Mouse (Mus musculus) hindbrain, embryonic 10.5 days (tissue): ENCODE measurements at regions not wholly inside any gene's neighbourhood (a gene's known extent, or its start where the extent isn't known, plus 50 kb on each side); places are given as distances from the start of the nearest gene placed in this dataset.

Experiments
- DNase-seq: peaks from one replicate; pipeline ENCODE4 v3.0.0-alpha.2; 2017; ENCODE audit warnings: low spot score
- H3K27ac ChIP-seq: fragments of 300-500 bp; sonication (generic); 2 replicates; pipeline ENCODE4 v1.5.1; 2016; ENCODE audit warnings: mild to moderate bottlenecking, moderate library complexity
- H3K27me3 ChIP-seq: fragments of 300-500 bp; sonication (generic); 2 replicates; pipeline ENCODE4 v1.6.1; 2016; ENCODE audit warnings: mild to moderate bottlenecking; ENCODE audit not compliant: poor library complexity, insufficient read depth, severe bottlenecking
- H3K36me3 ChIP-seq: fragments of 300-500 bp; sonication (generic); 2 replicates; pipeline ENCODE4 v1.6.1; 2016; ENCODE audit warnings: mild to moderate bottlenecking, moderate library complexity
- H3K4me1 ChIP-seq: fragments of 300-500 bp; sonication (generic); replicated peaks from 2 replicates; pipeline ENCODE4 v1.6.1; 2016; ENCODE audit warnings: mild to moderate bottlenecking
- H3K4me3 ChIP-seq: fragments of 300-500 bp; sonication (generic); 2 replicates; pipeline ENCODE4 v1.5.1; 2016; ENCODE audit warnings: mild to moderate bottlenecking, moderate library complexity
- H3K9me3 ChIP-seq: fragments of 300-500 bp; sonication (generic); 2 replicates; pipeline ENCODE4 v1.6.1; 2016; ENCODE audit warnings: mild to moderate bottlenecking, moderate library complexity
- WGBS: fragments of 180-500 bp; shearing (Covaris S2); methylation state at CpG from one replicate; pipeline ENCODE4 v1.1.7; 2016; 5-methylcytosine and 5-hydroxymethylcytosine counted together

- no peak for DNase-seq
- WGBS, result 83% methylated on average over 3 of the region's 3 CpGs
- no peak overlapping the region for H3K27ac ChIP-seq
- no peak overlapping the region for H3K4me3 ChIP-seq
- no peaks in the 10 kb centered on the region for H3K9me3 ChIP-seq
- peaks cover 22% of the 10 kb centered on the region for H3K4me1 ChIP-seq
- H3K36me3 ChIP-seq, result no peaks in the 10 kb centered on the region
- peaks cover 6% of the 10 kb centered on the region; the same call in 1 of the 2 replicates for H3K27me3 ChIP-seq
Measured at GRCm38 (mm10) chr9:61813291-61813690, 101.1 kb downstream of the Rplp1 start.

GRCm38 (mm10) chr9:61812315-61812714 is 102.0 kb downstream of the Rplp1 start:
- 89% methylated on average over 9 of the region's 9 CpGs for WGBS
- H3K4me3 ChIP-seq, result no peak overlapping the region
- no peaks in the 10 kb centered on the region for H3K9me3 ChIP-seq
- no peak for DNase-seq
- no peak overlapping the region for H3K27ac ChIP-seq
- H3K36me3 ChIP-seq, result no peaks in the 10 kb centered on the region
- peaks cover 31% of the 10 kb centered on the region for H3K4me1 ChIP-seq
- peaks cover 8% of the 10 kb centered on the region; the same call in 1 of the 2 replicates for H3K27me3 ChIP-seq

DNA sequence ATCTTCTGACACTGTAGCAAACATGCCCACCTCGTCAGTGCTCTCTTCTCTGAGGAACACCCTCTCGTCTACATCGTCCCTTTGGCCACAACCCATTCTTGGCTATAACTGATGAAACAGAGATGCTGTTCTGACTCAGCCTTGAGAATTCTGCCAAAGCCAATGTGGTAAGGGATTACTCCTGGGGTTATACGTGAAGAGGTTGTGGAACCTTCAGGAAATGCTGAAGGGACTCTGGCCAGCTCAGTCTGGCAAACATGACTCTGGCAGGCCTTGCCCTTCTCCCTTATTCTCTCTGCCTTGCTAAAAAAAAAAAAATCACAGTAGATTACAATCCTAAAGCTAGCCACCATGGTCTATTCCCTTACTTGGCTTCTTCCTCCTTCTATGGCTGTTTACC is 103.9 kb downstream of the Rplp1 start:
- no peak overlapping the region for H3K4me3 ChIP-seq
- H3K27me3 ChIP-seq, result peaks cover 25% of the 10 kb centered on the region; the same call in 1 of the 2 replicates
- peaks cover 23% of the 10 kb centered on the region for H3K4me1 ChIP-seq
- WGBS, result 90% methylated on average over 4 of the region's 4 CpGs
- no peaks in the 10 kb centered on the region for H3K9me3 ChIP-seq
- no peak overlapping the region for H3K27ac ChIP-seq
- DNase-seq, result no peak
- no peaks in the 10 kb centered on the region for H3K36me3 ChIP-seq

DNA sequence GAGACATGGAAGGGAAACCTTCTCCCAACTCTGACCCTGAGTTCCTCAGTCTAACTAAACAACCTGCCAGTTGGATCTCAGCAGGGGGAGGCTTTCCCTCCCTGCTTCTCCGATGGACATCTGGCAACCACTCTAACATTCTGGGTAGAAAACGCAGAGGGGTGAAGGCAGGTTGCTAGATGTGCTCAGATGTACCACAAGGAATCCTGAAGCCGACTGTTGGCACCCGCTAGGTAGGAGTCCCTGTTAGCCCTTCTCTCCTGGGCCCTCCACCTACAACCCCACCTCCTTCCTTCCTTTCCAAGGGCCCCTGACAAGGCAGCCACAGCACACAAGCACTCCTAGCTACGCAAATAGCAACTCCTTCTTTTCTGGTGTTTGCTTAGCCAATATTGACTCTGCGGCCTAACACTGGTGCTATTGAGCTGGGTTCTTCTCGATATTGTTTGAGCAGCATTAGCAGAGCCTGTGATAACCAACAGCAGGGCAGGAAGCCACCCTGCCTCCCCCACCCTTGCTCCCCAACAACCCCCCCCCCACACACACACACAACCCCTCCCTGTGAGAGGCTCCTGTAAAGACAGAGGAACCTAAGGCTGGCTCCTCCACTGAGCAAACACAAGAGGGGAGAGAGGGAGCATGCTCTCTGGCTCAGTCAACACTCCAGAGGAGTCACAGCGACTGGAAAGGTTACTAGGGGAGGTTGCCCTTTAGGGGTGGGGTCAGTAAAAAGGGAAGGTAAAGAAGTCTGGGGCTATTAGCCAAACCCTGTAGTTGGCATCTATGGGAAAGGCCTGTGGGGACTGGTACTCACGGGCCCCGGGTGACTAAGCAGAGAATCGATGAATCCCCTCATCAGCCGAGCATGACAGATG is 105.8 kb downstream of the Rplp1 start:
- peak; percentile 22 for DNase-seq
- H3K27me3 ChIP-seq, result peaks cover 21% of the 10 kb centered on the region; the same call in 1 of the 2 replicates
- peaks cover 37% of the 10 kb centered on the region for H3K4me1 ChIP-seq
- 64% methylated on average over 12 of the region's 12 CpGs for WGBS
- no peaks in the 10 kb centered on the region for H3K9me3 ChIP-seq
- H3K27ac ChIP-seq, result 0 out of 2 replicates have a peak overlapping the region, but pooled peaks have one; percentile 12
- H3K4me3 ChIP-seq, result no peak overlapping the region
- no peaks in the 10 kb centered on the region for H3K36me3 ChIP-seq

DNA sequence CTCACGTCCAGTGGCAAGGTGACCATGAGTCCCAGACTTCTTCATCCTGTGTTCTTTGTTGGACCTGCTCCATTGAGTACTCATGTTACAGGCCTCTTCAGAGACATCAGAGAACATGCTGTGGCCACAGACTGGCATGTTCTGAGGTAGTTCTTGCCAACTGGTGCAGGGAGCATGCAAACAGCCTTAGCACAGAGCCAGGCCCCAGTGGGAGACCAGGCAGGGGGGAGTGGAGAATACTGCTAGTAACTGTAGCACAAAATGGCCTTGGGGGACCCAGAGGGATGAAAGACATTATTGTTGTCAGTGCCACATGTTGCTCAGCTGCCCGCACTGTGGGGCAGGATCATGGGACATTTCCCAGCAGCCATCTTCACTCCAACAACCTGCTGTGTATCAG is 108.4 kb downstream of the Rplp1 start:
- no peaks in the 10 kb centered on the region for H3K9me3 ChIP-seq
- DNase-seq, result no peak

GRCm38 (mm10) chr9:61803555-61803954 is 110.8 kb downstream of the Rplp1 start:
- Histone ChIP-seq H3K36me3 (no peaks in the 10 kb centered on the region), H3K9me3 (no peaks in the 10 kb centered on the region), H3K27me3 (peaks cover 21% of the 10 kb centered on the region; the same call in 1 of the 2 replicates), H3K4me3 (no peak overlapping the region), H3K4me1 (peaks cover 47% of the 10 kb centered on the region), H3K27ac (peak overlapping the region; percentile 75)
- DNase-seq, result peak; percentile 44
- 28% methylated on average over 3 of the region's 3 CpGs for WGBS

More for the DNA sequence above, 108.4 kb downstream of the Rplp1 start:
- WGBS, result 69% methylated on average over 2 of the region's 2 CpGs
- peaks cover 21% of the 10 kb centered on the region; the same call in 1 of the 2 replicates for H3K27me3 ChIP-seq
- no peak overlapping the region for H3K4me3 ChIP-seq
- peaks cover 46% of the 10 kb centered on the region for H3K4me1 ChIP-seq
- H3K36me3 ChIP-seq, result no peaks in the 10 kb centered on the region
- no peak overlapping the region for H3K27ac ChIP-seq

DNA sequence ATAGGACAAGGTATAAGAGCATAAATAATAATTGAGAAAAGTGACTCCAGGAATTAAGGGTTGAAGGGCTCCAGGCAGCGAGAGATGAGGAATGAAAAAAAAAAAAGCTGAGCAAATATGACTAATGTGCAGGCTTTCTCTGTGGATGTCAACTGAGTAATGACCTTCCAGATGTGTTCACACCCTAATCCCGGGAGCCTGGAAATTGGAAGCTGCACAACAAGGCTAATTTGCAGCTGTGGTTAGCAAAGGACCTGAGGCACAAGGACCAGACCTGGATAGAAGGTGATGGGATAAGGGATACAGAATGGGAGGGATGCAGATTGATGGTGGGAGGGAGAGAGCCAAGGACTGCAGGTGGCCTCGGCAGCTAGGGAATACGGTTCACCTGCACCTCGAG is 111.6 kb downstream of the Rplp1 start:
- H3K4me3 ChIP-seq, result no peak overlapping the region
- H3K27ac ChIP-seq, result peak overlapping the region; percentile 75; the same call in 1 of the 2 replicates
- H3K36me3 ChIP-seq, result no peaks in the 10 kb centered on the region
- H3K9me3 ChIP-seq, result no peaks in the 10 kb centered on the region
- peaks cover 21% of the 10 kb centered on the region; the same call in 1 of the 2 replicates for H3K27me3 ChIP-seq
- 76% methylated on average over 5 of the region's 5 CpGs for WGBS
- no peak for DNase-seq
- H3K4me1 ChIP-seq, result peaks cover 38% of the 10 kb centered on the region

DNA sequence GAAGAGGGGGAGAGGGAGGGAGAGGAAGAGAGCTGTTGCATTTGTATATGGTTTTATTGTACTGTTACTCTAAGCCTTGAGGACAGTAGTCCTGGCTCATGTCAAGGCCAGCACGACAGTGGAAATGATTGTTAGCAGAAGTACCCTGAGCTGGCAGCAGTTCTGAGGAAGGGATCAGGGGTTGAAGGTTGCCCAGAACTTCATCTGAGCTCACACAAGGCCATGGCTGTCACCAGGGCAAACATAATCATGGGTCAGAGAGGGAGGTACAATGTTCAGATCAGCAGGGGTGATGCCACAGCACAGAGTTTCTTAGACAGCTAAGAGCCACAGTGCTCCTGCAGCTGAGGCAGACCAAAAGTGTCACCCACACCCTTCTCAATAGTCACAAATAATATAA is 114.8 kb downstream of the Rplp1 start:
- H3K36me3 ChIP-seq, result no peaks in the 10 kb centered on the region
- WGBS, result 83% methylated on average over 1 of the region's 1 CpGs
- no peaks in the 10 kb centered on the region for H3K9me3 ChIP-seq
- H3K4me3 ChIP-seq, result no peak overlapping the region
- no peak overlapping the region for H3K27ac ChIP-seq
- DNase-seq, result no peak
- peaks cover 25% of the 10 kb centered on the region for H3K4me1 ChIP-seq
- no peaks in the 10 kb centered on the region for H3K27me3 ChIP-seq

- DNase-seq, result no peak
- Histone ChIP-seq H3K27ac (no peak overlapping the region), H3K4me3 (no peak overlapping the region), H3K9me3 (peaks cover 3% of the 10 kb centered on the region; the same call in 1 of the 2 replicates), H3K27me3 (no peaks in the 10 kb centered on the region), H3K4me1 (peaks cover 17% of the 10 kb centered on the region; the same call in 1 of the 2 replicates), H3K36me3 (no peaks in the 10 kb centered on the region)
- WGBS, result 62% methylated on average over 5 of the region's 5 CpGs
Measured at GRCm38 (mm10) chr9:61795910-61796309, 118.4 kb downstream of the Rplp1 start.

DNA sequence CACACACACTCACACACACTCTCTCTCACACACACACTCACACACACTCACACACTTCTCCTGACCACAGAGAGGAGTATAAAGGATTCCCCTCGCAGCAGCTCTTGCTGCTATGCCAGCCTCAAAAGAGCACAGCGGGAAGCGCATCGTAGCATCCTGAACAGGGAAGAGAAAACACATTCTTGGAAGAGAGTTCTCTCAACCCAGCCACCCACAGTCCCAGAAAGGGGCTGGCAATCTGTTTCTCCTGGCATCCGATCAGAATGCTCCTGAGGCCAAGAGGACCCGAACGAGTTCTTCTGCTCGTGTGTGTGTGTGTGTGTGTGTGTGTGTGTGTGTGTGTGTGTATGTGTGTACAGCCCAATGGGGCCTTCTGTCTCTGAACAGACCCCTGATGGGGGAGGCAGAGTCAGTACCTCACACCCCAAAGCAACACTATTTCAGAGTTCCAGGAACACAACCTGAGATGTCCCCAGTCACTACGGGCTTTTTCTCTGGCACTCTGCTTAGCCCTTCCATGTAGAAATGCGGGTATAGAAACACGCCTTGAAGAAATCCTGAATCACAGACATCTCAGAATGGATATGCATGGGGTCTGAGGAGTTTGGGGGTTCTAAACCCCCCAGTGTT is 122.8 kb downstream of the Rplp1 start:
- Histone ChIP-seq H3K4me3 (no peak overlapping the region), H3K4me1 (peaks cover 10% of the 10 kb centered on the region; the same call in 1 of the 2 replicates), H3K27ac (no peak overlapping the region), H3K27me3 (no peaks in the 10 kb centered on the region), H3K36me3 (no peaks in the 10 kb centered on the region), H3K9me3 (peaks cover 3% of the 10 kb centered on the region; the same call in 1 of the 2 replicates)
- WGBS, result 69% methylated on average over 11 of the region's 11 CpGs
- DNase-seq, result no peak

- no peaks in the 10 kb centered on the region for H3K36me3 ChIP-seq
- H3K27ac ChIP-seq, result no peak overlapping the region
- 86% methylated on average over 2 of the region's 2 CpGs for WGBS
- H3K27me3 ChIP-seq, result no peaks in the 10 kb centered on the region
- peaks cover 3% of the 10 kb centered on the region; the same call in 1 of the 2 replicates for H3K9me3 ChIP-seq
- peaks cover 10% of the 10 kb centered on the region; the same call in 1 of the 2 replicates for H3K4me1 ChIP-seq
- H3K4me3 ChIP-seq, result no peak overlapping the region
- no peak for DNase-seq
Measured at GRCm38 (mm10) chr9:61790849-61791248, 123.5 kb downstream of the Rplp1 start.

- Histone ChIP-seq H3K4me1 (peaks cover 10% of the 10 kb centered on the region; the same call in 1 of the 2 replicates), H3K36me3 (no peaks in the 10 kb centered on the region), H3K9me3 (peaks cover 3% of the 10 kb centered on the region; the same call in 1 of the 2 replicates), H3K27ac (no peak overlapping the region), H3K4me3 (no peak overlapping the region), H3K27me3 (no peaks in the 10 kb centered on the region)
- DNase-seq, result no peak
- 78% methylated on average over 8 of the region's 8 CpGs for WGBS
Measured at GRCm38 (mm10) chr9:61789066-61789897, 125.1 kb downstream of the Rplp1 start.
